Mouse (Mus musculus): ENCODE data around the gene Smyd2.
A peak's percentile ranks its signal among the peaks of the same experiment; 100 is the strongest.

Smyd2 gene

DNA sequence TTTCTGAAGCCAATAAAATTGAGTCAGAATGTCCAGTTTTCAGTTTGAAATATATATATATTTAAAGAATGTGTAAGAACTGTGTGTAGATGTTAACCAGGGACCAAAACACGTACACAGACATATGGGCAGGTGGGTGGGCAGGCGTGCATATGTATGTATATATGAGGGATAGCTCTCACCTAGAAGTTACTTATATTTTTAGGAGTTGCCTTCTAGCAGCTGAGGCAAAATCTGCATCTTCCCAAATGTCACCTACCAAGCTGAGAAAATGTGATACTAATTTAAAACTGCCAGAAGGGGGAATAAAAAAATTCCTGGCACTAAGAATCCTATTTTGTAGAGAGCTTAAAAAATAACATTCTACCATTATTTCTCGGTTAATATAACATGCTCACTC, 2.4 kb downstream of the Smyd2 start:
- DNase-seq (ENCODE audit: low read depth, low spot score), result no peak

DNA sequence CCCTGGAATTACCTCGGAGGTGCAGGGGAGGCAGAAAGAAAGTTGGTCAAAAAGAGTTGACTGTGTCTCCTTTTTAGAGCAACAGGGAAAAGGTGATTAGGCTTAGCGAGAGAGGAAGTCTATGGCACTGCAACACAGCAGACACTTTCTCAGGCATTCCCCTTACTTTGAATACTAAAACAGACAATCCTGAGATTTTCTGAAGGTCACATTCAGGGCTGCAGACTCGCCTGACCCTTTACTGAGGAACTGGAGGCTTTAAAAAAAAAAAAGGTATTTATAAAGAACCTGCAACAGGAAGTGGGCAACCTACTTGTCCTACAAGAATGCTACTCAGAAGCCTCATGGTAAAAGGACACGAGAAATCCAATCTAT, 5.0 kb downstream of the Smyd2 start:
- no peak for DNase-seq (ENCODE audit: low read depth, low spot score)

DNA sequence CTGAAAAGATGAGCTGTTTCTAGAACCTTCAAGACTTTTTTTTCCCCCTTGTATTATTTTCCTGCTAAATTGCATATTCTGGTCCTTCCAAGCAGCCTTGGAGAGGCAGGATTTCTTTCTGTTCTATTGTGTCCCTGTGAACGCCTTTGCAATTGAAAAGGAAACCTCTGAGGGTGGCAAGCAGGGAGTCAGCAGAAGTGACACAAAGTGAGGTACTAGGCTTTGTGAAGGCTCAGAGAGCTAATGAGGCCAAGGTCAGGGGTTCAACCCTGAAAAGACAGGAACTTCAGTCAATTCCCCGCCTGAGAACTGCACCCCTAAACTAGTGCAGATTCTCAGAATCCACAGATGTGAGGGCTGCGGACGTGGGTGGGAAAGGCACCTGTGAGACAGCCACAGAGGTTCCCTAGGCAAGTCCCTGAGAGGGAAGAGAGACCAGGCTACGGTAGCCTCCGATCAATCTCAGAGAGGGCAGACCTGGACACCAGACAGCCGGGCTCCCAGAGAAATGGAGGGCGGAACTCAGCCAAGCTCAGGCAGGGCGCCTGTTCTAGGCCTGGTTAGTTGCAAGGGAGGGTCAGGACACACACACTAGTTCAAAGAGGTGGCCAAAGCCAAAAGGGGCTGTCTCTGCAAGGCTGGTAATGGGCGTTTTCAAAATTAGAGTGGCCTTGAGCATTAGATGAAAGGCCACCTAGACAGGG, 5.6 kb downstream of the Smyd2 start:
- no peak for DNase-seq (ENCODE audit: low read depth, low spot score)

DNA sequence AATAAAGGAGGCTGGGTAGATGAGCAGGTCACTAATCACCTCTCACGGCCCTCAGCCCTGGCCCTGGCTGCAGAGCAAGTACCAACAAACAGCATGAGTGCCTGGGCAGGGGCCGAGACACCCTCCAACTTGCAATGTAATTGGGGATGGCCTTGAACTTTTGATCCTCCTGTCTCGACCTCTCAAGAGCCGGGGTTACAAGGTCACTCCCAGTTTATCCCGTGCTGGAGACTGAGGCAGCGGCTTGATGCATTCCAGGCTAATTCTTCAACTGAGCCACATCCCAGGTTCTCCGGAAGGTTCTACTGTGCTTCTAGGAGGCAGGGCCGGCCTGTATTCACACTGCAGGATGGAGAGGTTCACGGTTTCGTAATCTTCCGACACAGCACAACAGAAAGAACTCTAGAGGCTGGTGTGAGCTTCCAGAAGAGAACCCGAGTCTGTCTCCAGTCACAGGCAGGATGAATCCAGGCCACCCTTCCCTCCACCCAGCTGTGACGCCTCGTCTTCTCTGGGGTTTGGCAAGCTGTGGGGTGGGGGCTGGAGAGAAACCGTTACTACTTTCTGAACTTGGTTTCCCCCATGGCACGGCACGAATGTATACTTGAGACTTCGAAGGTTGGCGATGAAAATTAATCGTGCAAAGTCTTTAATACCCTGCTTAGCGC, 8.9 kb downstream of the Smyd2 start:
- DNase-seq (ENCODE audit: low read depth, low spot score), result no peak

DNA sequence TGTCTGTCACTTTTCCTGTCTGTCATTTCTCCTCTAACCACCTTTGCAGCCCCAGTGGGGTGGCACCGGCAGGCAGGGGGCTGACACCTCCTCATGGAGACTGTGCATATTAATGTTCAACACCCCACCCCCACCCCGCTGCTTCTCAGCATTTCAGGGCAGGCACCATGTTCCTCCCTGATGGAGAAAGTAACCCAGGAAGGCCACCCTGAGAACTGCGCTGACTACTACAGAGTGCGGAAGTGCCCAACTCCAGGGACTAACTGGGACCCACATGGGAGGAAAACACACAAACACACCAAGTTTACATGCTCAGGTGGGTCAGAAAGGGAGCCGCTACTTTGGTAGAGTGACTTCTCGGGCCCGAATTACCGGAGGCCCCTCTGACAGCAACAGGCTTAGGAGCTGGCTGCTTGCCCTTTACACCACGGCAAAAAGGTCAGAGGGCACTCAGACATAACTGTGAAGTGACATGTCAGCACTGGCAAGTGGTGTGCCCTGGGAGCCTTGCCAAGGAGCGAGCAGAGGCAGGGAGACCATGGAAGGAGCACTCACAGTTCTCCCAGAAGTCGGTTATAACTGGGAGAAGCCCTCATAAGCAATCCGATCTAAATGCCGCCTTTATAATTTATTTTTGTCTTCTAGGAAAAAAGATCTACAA, 11.3 kb downstream of the Smyd2 start:
- no peak for DNase-seq (ENCODE audit: low read depth, low spot score)

DNA sequence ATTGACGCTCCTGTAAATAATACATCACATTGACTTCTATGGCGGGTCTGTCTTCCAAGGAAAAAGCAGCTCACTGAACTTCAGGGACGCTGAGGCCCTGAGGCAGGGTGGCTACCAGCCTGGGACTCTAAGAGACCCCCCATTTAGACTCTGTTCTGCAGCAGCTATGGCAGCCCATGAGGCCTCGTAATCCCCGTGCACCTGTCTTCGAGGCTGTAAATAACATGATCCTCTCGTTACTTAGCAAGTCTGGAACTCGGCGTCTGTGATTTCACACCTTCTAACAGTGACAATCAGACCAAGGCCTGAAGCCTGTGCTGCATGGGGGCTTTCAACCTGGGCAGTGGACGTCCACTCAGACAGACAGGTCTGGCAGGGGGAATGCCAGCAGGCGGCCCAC, 19.0 kb downstream of the Smyd2 start:
- no peak for DNase-seq (ENCODE audit: low read depth, low spot score)

DNA sequence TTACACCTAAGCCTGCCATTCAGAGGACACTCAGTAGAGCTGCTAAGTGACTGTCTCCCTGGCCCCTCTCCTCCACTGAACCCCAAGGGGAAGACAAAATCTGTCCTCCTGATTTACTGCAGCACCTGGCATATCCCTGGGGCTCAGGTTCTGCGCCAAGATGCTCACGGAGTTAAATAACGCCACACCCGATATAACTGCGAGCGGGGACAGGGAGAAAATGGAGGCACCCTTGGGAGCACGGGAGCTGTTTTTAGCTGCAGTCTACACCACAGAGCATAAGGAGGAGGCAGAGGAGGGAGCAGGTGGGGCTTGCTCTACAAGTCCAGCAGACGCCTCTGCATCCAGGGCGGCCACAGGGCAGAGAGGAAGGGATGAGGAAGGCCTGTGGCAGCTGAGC, 19.8 kb downstream of the Smyd2 start:
- no peak for DNase-seq (ENCODE audit: low read depth, low spot score)

DNA sequence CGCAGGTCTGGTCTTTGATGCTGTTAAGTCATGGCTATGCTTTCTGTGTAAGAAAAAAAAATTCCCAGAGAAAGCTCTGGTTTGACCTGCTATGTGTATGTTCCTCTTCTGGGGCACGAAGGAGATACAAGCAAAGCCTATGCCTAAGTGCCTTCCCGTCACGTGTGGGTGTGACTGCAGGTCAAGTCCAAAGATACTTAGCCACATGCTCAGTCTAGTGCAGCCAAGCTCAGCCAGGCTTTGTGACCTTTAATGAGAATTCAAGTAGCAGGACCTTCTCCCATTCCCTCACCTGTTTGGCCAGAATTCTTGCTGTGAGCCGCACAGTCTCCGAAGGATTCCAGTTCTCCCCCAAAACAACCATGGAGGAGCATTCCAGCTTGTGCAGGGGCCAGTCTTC, 22.6 kb downstream of the Smyd2 start:
- DNase-seq (ENCODE audit: low read depth, low spot score), result no peak

DNA sequence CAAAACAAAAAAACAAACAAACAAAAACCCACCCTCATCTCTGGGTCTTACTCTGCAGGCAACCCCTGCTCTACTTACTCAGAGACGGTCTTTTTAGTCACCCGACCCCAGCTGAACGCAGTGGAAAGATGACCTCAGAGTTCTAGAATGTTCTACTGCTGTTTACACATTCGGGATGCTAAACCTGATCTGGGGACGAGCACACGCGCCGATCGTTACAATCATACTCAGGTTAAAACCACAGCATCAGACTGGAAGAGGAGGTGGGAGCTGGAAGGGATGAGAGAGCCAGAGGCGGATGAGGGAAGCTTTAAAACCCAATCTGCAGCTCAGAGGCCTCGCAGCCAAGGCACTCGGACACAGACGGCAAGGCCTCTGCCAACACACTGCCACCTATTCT, 23.5 kb downstream of the Smyd2 start:
- DNase-seq (ENCODE audit: low read depth, low spot score), result no peak

DNA sequence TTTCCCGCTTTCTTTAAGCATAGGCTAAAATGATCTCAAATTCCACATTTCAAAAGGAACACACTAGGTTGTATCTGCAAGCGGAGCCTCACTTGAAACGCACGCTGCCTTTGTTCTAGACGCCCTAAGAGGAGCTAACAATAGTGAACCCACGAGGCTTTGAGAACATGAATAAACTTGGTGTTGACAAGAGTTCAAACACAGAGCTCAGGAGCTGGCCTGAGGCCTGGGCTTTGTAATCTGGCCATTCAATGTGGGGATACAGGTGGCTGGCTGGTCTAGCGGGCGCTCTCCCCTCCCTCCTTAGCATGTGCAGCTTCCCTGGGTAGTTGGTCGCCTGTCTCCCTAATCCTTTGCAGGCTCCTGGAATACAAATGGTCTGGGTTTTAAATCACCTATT, 24.3 kb downstream of the Smyd2 start:
- DNase-seq (ENCODE audit: low read depth, low spot score), result no peak

DNA sequence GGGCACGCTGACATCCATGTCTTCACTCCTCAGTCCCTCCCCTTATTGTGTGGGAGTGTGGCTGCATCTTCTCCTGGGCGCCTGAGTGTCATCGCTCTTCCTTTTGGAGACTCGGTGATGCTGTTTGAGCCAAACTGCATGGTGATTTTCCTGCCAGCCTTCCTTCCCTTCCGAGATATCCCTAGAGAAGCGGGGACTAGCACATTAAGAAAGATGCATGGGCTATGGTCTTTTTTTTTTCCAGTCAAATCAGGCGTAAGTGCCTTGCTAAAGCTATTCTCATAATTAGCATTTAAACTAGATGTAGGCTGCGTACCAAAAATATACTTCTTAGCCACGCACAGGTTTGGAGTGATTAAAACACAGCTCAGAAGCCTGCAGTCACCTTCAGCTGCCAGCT, 28.0 kb downstream of the Smyd2 start:
- DNase-seq (ENCODE audit: low read depth, low spot score), result no peak

DNA sequence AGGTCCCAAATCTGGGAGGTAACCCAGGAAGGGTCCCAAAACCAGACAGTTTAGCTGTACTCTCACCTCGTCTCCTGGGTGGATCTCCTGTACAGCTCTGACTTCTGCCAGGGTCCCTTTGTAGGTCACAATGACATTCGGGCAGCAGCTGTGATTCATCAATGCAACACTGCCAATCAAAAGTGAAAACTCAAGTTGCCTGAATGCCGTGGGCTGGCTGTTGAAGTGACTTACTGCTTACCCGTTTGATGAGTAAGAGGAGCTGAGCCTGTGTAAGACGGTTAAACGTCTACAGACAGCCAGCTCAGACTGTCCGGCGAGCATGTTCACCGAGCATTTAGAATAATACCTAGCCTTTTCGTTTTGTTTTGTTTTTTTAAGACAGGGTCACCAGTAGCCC, 33.4 kb downstream of the Smyd2 start:
- peak; percentile 78 for DNase-seq (ENCODE audit: low read depth, low spot score)

DNA sequence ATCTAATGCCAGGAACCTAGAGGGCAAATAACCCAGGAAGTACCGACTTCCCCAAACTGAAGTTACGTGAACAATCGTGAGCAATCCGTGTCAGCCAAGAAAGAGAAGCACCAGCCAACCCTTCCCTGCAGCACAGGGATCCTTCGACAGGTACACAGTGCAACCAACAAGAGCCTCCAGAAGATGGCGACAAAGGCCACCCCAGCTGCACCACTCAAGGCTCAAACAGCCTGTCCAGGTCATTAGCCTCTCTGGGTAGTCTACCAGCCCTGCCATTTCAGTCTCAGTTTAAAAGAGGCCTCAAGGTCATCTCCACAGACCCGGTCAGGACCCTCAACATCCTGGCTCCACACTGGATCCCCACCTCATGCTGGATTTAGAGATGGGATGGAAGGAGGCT, 34.6 kb downstream of the Smyd2 start:
- peak; percentile 82 for DNase-seq (ENCODE audit: low read depth, low spot score)

DNA sequence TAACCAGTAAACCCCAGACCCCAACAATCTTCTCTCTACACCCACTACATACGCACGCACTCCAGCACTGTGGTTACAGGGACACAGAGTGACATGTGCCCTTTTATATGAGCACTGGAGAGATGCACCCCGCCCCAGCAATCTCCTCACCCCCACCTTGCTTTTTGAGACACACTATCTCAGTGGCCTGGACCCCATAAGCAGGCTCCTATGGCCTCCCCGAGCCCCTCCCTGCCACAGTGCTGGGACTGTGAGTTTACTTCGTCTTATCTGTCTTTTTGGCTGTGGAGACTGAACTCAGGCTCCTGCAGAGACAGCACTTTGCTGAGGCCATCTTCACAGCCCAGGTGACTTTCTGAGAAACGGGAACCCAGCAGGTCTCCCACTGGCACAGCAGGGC, 36.2 kb downstream of the Smyd2 start:
- no peak for DNase-seq (ENCODE audit: low read depth, low spot score)

DNA sequence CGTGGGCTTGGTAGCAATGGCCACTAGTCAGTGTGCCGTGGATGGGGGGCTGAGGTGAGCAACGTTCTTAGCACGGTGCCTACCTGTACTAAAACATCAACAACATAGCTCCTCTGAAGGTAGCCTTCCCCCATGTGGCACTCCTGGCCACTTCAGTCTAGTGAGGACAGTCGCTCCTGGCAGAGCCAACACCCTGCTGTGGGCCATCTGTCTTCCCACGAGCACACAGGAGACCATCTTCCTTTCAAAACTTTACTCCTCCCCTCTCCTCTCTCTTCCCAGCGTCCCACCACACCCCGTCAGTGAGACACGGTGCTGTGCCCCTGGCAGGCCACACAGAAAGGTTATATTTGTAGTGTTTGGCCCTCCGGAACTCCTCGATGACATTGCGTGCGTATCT, 37.2 kb downstream of the Smyd2 start:
- DNase-seq (ENCODE audit: low read depth, low spot score), result no peak

DNA sequence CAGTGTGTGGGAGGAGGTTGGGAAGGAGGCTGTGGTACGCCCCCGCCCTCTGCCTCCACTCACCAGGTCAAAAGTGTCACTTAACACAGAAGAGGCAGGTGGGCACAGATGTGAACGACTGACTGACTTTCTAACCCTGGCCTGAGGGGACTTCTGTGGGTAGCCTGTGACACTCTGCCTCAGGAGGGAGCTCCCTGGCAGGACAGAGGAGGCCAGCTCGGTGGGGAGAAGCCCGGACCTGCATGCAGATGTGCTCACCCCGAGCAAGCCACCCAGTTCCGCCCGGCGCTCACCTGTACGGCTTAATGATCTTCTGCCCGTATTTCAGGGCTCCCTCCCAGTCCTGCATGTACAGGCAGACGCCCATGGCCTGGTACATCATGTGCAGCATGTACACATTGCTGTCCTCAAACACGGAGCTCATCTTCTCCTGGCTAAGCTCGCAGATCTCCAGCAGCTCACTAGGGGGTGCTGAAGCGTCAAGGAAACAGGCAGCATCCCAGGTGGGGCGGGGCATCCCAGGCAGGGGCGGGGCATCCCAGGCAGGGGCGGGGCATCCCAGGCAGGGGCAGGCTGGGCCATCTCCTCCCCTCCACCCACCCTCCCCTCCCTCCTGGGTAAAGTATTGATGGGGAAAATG, 38.5 kb downstream of the Smyd2 start:
- DNase-seq (ENCODE audit: low read depth, low spot score), result peak; percentile 52

DNA sequence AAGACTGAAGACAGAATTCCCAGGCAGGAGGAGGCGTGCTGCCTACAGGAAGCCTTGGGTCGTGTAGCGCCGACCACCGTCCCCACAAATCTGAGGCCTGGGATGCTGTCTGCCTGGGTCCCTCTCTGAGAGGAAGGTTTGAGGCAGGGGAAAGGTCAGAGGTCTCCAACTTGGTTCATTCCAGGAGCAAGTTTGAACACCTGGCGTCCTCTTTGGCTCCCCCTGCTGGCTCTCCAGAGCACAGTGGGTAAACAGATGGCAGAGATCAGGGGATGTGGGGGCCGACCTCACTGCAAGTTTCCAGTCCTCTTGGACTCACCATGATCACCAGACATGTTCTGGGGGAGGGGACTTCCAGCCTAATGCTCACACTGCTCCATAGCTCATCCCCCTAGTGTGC, 39.3 kb downstream of the Smyd2 start:
- DNase-seq (ENCODE audit: low read depth, low spot score), result peak; percentile 58

DNA sequence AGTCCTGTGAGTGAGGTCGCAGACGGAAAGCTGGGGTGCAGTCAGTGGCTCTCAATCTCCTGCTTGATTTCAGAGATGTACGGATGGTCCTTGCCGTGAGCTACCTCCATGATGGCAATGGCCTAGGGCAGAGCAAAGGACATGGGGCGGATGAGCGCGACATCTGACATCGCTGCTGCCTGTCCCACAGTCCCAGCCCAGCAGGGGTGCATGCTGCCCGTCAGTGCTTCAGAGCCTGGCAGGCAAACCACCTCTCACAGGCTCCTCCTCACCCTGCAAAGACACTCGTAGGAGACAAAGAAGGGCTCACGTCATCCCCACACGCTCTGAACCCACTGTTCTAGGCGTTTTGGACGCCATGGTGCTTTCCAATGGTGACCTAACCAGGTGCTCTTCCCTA, 41.4 kb downstream of the Smyd2 start:
- DNase-seq (ENCODE audit: low read depth, low spot score), result no peak

DNA sequence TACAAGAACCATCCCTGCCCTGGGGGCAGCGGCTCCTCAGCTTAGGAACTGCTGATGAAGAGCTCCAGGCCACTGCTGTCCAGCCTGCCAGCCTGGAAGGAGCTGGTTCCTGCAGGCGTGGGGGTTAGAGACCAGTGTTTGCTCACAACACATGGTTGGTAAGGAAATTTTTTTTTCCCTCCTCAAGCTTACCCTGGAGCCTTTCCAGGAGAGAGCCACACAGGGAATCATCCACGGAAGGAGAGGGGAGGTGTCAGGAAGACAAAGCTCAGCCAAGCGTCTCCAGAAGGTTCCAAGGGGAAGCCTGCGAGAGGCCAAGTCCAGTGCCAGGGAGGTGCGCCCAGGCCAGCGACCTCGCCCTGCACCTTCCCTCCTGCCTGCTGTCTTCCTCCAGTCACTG, 42.2 kb downstream of the Smyd2 start:
- peak; percentile 18 for DNase-seq (ENCODE audit: low read depth, low spot score)

DNA sequence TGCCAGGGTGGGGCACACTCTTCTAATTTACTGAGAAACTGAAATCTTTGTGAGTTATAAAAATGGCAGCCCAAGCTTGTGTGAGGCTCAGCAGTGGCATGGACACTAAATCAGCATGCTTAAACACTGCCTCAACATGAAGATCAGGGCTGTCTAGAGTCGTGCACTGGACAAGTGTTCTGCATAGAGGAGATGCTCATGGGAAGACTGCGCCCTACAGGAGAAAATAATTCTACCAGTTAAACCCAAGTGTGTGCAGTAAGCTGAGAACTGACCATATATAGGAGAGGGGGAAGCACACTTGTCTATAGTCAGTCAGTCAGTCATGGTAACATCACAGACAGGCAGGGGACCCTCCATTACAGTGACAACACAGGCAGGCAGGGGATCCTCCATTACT, 43.0 kb downstream of the Smyd2 start:
- peak; percentile 46 for DNase-seq (ENCODE audit: low read depth, low spot score)

DNA sequence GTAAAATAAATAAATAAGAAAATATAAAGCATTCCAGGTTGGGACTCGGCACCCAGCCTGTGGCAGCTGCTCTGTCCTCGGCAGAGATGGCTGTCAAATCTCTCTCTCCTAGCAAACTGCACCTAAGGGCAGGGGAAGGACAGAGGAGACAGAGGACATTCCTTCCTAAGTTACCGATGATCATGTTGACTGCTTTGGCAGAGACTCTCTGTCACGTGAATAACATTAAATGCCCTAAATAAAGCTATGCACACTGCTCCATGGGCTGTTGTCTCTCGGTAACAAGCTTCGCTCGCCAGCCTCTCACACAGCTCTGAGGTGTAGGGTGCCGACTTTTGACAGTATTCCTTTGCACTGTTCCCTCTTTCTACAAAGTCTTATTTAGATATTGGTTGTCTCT, 46.0 kb downstream of the Smyd2 start:
- DNase-seq (ENCODE audit: low read depth, low spot score), result no peak

DNA sequence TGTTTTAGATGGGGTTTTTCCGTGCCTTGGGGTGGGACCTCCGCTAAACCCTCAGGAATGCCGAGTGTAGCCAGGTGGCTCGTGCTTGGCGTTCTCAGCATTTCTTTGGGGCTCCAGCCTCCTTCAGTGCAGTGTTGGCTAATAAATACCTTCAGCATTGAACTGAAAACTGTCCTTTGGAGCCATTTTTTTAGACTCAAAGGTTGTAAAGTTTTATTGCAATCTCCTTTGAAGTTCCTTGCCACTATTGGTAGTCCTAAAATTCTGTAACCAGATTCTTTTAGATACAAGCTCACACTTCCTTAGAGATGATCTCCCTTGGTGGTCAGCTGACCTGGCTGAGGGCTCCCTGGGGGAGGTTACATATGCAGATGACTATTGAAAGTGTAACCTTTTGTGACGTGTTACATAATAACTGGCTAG, 46.7 kb downstream of the Smyd2 start:
- peak; percentile 64 for DNase-seq (ENCODE audit: low read depth, low spot score)

DNA sequence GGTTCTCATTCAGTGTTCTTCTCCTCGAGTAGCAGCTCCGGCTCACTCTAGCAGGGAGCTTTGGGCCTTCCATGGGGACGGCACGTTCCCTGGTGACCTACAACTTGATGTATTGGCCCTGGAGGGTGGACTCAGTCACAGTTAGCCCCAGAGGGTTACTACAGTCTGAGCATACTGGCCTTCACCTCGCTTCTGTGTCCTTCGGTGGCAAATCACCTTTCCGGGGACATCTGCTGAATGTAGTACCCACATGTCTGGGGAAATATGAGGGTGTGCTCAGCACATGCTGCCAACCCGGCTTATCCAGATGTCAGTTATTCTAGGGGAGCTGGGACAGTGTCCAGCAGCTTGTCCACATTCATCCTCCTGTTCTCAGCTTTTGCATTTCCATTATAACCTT, 48.6 kb downstream of the Smyd2 start:
- no peak for DNase-seq (ENCODE audit: low read depth, low spot score)

Measured in 3T3-L1 (cell line).